Mouse (Mus musculus): ENCODE data around the gene Elovl6. TPM values are rescaled to one million over a fixed set of nuclear protein-coding genes. Genes with fewer than 3 reads are reported as not detected.

Gene Elovl6
- total RNA-seq, 1 experiment = 118 TPM

DNA sequence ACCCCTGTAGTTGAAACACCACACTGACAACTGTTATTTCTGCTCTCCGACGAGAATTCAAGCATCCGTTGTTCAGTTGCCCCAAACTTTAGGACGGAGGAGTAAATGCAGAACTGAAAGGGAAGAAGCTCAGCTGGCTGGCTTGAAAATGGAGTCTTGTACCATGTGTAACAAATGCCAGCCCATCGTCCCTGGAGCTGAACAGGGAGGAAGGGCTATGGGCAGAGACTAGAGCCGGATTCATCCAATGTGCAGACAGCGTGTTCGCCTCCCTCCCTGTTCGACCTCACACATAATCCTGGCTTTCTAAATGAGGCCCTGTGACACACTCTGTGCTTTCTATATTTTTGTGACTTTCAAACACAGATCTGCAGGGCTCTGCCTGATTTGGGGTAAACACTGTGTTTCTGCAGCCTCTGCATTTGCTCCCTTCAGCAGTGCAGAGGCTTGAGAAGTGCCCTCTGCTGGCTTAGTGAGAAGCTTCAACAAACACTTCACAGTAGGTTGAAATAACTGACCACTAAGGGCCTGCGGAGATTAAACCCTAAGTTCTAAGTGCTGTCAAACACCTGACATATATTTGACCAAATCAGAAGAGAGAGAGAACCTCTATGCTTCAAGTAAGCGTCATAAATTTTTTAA, 102.2 kb downstream of the Elovl6 start:
- Histone ChIP-seq H3K9ac (ENCODE audit: insufficient read depth, low read depth, low read length, poor library complexity, severe bottlenecking) (no peak overlapping the region), H3K9me3 (ENCODE audit: control insufficient read depth, insufficient read depth, low read depth, low read length) (no peaks in the 10 kb centered on the region), H3K4me3 (ENCODE audit: insufficient read depth in 1 of 2, low read depth in 1 of 2, low read length in 2 of 2, poor library complexity in 1 of 2, severe bottlenecking in 1 of 2) (no peak overlapping the region), H3K4me1 (ENCODE audit: control insufficient read depth in 2 of 2, insufficient read depth in 2 of 2, low read length in 2 of 2, poor library complexity in 1 of 2) (no peaks in the 10 kb centered on the region), H3K36me3 (ENCODE audit: control insufficient read depth, insufficient read depth, low read length, poor library complexity, severe bottlenecking) (peaks cover 34% of the 10 kb centered on the region), H3K27ac (ENCODE audit: insufficient read depth, low read depth, low read length, poor library complexity, severe bottlenecking) (no peak overlapping the region)
- TF ChIP-seq ZC3H11A (IDR thresholded peaks at IDR 0.05; ENCODE audit: borderline replicate concordance, low read depth, low read length) = no peak
- no peak for TF ChIP-seq MAFK (IDR thresholded peaks at IDR 0.05; ENCODE audit: insufficient read depth, low read depth, low read length)
- no peak for TF ChIP-seq HCFC1 (IDR thresholded peaks at IDR 0.05; ENCODE audit: borderline replicate concordance, insufficient read depth, low read length)
- no peak for TF ChIP-seq ZNF384 (IDR thresholded peaks at IDR 0.05; ENCODE audit: low read depth, low read length)
- no peak for TF ChIP-seq CHD2 (IDR thresholded peaks at IDR 0.05; ENCODE audit: low read depth, low read length)
- DNase-seq (ENCODE audit: low read depth, low spot score) = no peak
- in situ Hi-C loops (cut with MboI; ENCODE audit: low sequenced_read_pairs in 2 of 2, unreplicated experiment in 2 of 2) = no loop called here

DNA sequence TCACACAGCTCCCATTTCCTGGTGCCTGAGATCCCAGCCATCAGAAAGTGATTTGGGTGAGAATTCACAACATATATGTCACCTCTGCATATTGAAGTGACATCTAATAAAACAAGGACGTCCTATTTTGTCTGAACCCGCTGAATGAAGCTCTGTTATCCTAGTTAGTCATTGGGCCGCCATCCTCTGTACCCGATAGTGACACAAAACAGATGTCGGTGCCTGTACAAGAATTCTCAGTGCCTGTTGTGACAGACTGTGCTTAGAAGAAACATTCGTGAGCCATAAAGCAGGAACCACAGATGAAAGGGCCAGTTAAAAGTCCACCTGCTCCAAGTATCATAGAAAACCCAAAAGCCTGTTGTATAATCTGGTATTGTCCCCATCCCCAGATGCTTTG, 105.3 kb downstream of the Elovl6 start:
- Histone ChIP-seq H3K9ac (ENCODE audit: insufficient read depth, low read depth, low read length, poor library complexity, severe bottlenecking) (no peak overlapping the region), H3K4me3 (ENCODE audit: insufficient read depth in 1 of 2, low read depth in 1 of 2, low read length in 2 of 2, poor library complexity in 1 of 2, severe bottlenecking in 1 of 2) (no peak overlapping the region), H3K27ac (ENCODE audit: insufficient read depth, low read depth, low read length, poor library complexity, severe bottlenecking) (no peak overlapping the region), H3K9me3 (ENCODE audit: control insufficient read depth, insufficient read depth, low read depth, low read length) (no peaks in the 10 kb centered on the region), H3K4me1 (ENCODE audit: control insufficient read depth in 2 of 2, insufficient read depth in 2 of 2, low read length in 2 of 2, poor library complexity in 1 of 2) (no peaks in the 10 kb centered on the region), H3K36me3 (ENCODE audit: control insufficient read depth, insufficient read depth, low read length, poor library complexity, severe bottlenecking) (peaks cover 23% of the 10 kb centered on the region)
- no peak for DNase-seq (ENCODE audit: low read depth, low spot score)
- no peak for TF ChIP-seq CHD2 (IDR thresholded peaks at IDR 0.05; ENCODE audit: low read depth, low read length)
- TF ChIP-seq ZC3H11A (IDR thresholded peaks at IDR 0.05; ENCODE audit: borderline replicate concordance, low read depth, low read length) = no peak
- no peak for TF ChIP-seq MAFK (IDR thresholded peaks at IDR 0.05; ENCODE audit: insufficient read depth, low read depth, low read length)
- no peak for TF ChIP-seq HCFC1 (IDR thresholded peaks at IDR 0.05; ENCODE audit: borderline replicate concordance, insufficient read depth, low read length)
- TF ChIP-seq ZNF384 (IDR thresholded peaks at IDR 0.05; ENCODE audit: low read depth, low read length) = no peak
- in situ Hi-C loops (cut with MboI; ENCODE audit: low sequenced_read_pairs in 2 of 2, unreplicated experiment in 2 of 2) = no loop called here

DNA sequence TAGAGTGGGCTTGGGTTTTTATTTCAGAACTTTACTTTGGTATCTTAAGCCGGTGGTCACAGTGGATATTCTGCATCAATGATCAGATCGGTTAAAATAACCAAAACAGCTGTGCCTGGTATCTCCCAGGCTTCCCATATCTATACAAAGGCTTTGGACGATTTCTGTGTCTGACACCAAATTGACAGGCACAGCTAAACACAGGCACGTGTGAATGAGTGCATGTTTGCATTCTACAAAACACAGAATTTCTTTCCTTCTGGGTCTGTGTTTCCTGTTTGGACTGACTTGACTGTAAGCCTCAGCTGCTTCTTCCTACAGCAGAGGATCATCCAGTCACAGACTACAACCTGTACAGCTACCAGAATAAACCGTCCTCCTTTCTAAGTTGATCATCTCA, 107.5 kb downstream of the Elovl6 start:
- no peak overlapping the region for H3K9ac ChIP-seq (ENCODE audit: insufficient read depth, low read depth, low read length, poor library complexity, severe bottlenecking)
- TF ChIP-seq ZNF384 (IDR thresholded peaks at IDR 0.05; ENCODE audit: low read depth, low read length) = no peak
- TF ChIP-seq MAFK (IDR thresholded peaks at IDR 0.05; ENCODE audit: insufficient read depth, low read depth, low read length) = no peak
- TF ChIP-seq ZC3H11A (IDR thresholded peaks at IDR 0.05; ENCODE audit: borderline replicate concordance, low read depth, low read length) = no peak
- TF ChIP-seq HCFC1 (IDR thresholded peaks at IDR 0.05; ENCODE audit: borderline replicate concordance, insufficient read depth, low read length) = no peak
- no peak for TF ChIP-seq CHD2 (IDR thresholded peaks at IDR 0.05; ENCODE audit: low read depth, low read length)
- in situ Hi-C loops (cut with MboI; ENCODE audit: low sequenced_read_pairs in 2 of 2, unreplicated experiment in 2 of 2) = no loop called here
- no peak for DNase-seq (ENCODE audit: low read depth, low spot score)
- no peak overlapping the region for H3K4me3 ChIP-seq (ENCODE audit: insufficient read depth in 1 of 2, low read depth in 1 of 2, low read length in 2 of 2, poor library complexity in 1 of 2, severe bottlenecking in 1 of 2)
- peaks cover 7% of the 10 kb centered on the region for H3K36me3 ChIP-seq (ENCODE audit: control insufficient read depth, insufficient read depth, low read length, poor library complexity, severe bottlenecking)
- H3K9me3 ChIP-seq (ENCODE audit: control insufficient read depth, insufficient read depth, low read depth, low read length) = no peaks in the 10 kb centered on the region
- H3K4me1 ChIP-seq (ENCODE audit: control insufficient read depth in 2 of 2, insufficient read depth in 2 of 2, low read length in 2 of 2, poor library complexity in 1 of 2) = no peaks in the 10 kb centered on the region; a peak in 1 of 4 replicates
- no peak overlapping the region for H3K27ac ChIP-seq (ENCODE audit: insufficient read depth, low read depth, low read length, poor library complexity, severe bottlenecking)

DNA sequence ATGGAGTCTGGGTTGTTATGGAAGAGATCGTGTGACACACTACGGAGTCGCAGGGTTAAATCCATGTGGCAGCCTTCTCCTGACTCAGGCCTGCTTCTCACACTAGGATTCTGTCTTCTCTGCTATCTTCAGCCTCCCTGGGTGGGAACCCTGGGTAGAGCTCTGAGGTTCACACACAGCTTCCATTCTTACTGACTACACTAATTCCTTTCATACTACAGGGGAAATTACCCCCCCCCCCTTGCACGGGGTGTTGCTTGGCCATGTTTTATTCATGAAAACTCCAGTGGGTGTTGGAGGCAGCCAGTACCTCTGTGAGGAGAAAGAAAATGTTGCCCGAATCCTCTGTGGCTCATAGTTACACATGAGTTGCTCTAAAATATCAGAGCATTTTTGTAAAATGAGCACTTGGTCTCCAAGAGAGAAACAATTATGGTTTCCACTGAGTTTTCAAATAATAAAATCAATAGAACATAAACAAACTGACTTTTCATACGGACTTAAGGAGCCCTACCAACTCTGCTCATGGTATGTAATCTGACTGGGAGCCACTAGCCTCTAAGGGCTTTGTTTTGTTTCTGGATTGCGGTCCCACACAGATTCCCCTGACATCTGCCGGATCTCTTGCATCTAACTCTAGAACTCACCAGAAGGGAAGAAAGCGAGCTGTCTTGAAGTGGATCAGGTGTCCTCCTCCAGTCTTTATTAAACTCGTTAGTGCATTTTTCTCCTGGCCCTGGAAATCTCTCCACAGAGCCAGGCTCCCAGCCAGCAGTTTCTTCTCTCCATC, 108.3 kb downstream of the Elovl6 start:
- Histone ChIP-seq H3K4me1 (ENCODE audit: control insufficient read depth in 2 of 2, insufficient read depth in 2 of 2, low read length in 2 of 2, poor library complexity in 1 of 2) (no peaks in the 10 kb centered on the region; a peak in 1 of 4 replicates), H3K9ac (ENCODE audit: insufficient read depth, low read depth, low read length, poor library complexity, severe bottlenecking) (no peak overlapping the region), H3K27ac (ENCODE audit: insufficient read depth, low read depth, low read length, poor library complexity, severe bottlenecking) (no peak overlapping the region), H3K9me3 (ENCODE audit: control insufficient read depth, insufficient read depth, low read depth, low read length) (no peaks in the 10 kb centered on the region), H3K4me3 (ENCODE audit: insufficient read depth in 1 of 2, low read depth in 1 of 2, low read length in 2 of 2, poor library complexity in 1 of 2, severe bottlenecking in 1 of 2) (no peak overlapping the region), H3K36me3 (ENCODE audit: control insufficient read depth, insufficient read depth, low read length, poor library complexity, severe bottlenecking) (peaks cover 5% of the 10 kb centered on the region)
- in situ Hi-C loops (cut with MboI; ENCODE audit: low sequenced_read_pairs in 2 of 2, unreplicated experiment in 2 of 2) = no loop called here
- no peak for DNase-seq (ENCODE audit: low read depth, low spot score)
- TF ChIP-seq ZC3H11A (IDR thresholded peaks at IDR 0.05; ENCODE audit: borderline replicate concordance, low read depth, low read length) (no peak), ZNF384 (IDR thresholded peaks at IDR 0.05; ENCODE audit: low read depth, low read length) (no peak), CHD2 (IDR thresholded peaks at IDR 0.05; ENCODE audit: low read depth, low read length) (no peak), HCFC1 (IDR thresholded peaks at IDR 0.05; ENCODE audit: borderline replicate concordance, insufficient read depth, low read length) (no peak), MAFK (IDR thresholded peaks at IDR 0.05; ENCODE audit: insufficient read depth, low read depth, low read length) (no peak)
